Mouse (Mus musculus): ENCODE measurements at regions not wholly inside any gene's neighbourhood (a gene's known extent, or its start where the extent isn't known, plus 50 kb on each side); places are given as distances from the start of the nearest gene placed in this dataset.

DNA sequence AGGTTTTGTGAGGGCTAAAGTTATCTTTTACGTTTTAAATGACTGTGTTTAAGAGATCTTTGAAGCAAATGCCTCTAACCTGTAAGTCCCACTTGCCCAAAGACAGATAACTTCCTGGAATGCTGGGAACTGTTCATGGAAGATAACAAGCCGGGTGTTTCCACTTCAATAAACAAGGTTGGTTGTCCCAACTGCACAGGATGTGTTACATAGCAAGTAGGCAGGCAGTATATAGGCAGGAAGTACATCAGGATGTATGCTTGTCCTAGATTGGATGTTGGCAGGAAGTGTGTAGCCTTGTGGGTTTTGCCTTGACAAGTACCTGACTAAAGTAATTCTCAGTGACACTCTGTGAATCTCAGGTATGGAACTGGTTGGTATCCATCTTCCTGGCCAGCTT, 90.7 kb upstream of the Fggy start:
- TF ChIP-seq CTCF (IDR thresholded peaks at IDR 0.05; ENCODE audit: low read depth, low read length) = no peak
- no peak for TF ChIP-seq TAL1 (conservative IDR thresholded peaks at IDR 0.05; ENCODE audit: low read depth, low read length)
- no peak for TF ChIP-seq GATA1 (IDR thresholded peaks at IDR 0.05; ENCODE audit: borderline replicate concordance, low read length)
- TF ChIP-seq GATA2 (IDR thresholded peaks at IDR 0.05; ENCODE audit: borderline replicate concordance, low read depth, low read length) = no peak

Data from G1E (cell line).